Mouse (Mus musculus): Measurements from ENCODE around the gene Shox2.

Gene Shox2

GRCm38 (mm10) chr3:66959972-66960371 lies 21.6 kb downstream of the Shox2 start:
- DNase-seq = no peak

GRCm38 (mm10) chr3:66955126-66955525 lies 26.4 kb downstream of the Shox2 start:
- no peak for DNase-seq

- DNase-seq = no peak
Measured at GRCm38 (mm10) chr3:66939675-66940074, 41.9 kb downstream of the Shox2 start.

GRCm38 (mm10) chr3:66922436-66922835 lies 59.1 kb downstream of the Shox2 start:
- no peak for DNase-seq
